8 mouse cellular contexts compared by ENCODE assay signal in the genomic region with DNA sequence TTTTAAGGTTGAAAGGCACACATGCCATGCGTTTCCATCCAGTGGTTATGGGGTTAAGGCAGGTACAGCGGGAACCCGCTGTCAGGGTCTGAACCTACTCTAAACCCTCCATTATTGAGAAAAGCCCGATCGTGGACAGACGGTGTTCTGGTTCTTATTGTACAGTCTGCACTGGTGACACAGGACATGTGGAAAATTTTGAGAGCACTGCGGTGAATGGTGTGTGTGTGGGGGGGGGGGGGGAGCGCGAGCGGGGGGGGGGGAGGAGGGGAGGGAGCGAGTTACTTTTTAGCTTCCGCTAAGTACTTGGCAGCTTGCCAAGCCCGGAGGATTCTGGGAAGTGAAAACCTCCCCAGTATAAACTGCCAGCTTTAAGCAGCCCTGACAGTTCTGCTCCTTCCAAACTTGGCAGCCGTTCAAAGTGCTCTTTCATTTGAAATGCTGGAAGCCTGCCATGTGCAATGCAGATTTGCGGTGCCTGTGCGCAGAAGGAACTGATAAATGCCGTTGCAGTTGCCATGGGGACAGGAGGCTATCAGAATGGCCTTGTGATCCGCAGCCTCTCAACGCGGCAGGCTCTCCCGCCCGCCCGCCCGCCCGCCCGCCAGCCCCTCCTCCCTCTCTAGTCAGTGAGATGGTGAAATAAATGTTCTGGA. TPM values are rescaled to one million over a fixed set of nuclear protein-coding genes. Genes with fewer than 3 reads are reported as not detected.
DNase-seq lines count a peak whose midpoint lies in the region; ATAC-seq lines count a peak whose summit lies in the region.

No protein-coding gene starts in this region.

- peaks cover 100% of the 10 kb centered on the region for H3K4me1 ChIP-seq in forebrain, embryonic 10.5 days
- H3K4me1 ChIP-seq in heart, embryonic 15.5 days (replicated peaks), result peaks cover 91% of the 10 kb centered on the region
- H3K4me1 ChIP-seq in liver, embryonic 12.5 days, result peaks cover 91% of the 10 kb centered on the region

- WGBS in forebrain, embryonic 10.5 days, result 0% methylated on average over 22 of the region's 26 CpGs
- 0% methylated on average over 23 of the region's 26 CpGs for WGBS in heart, embryonic 15.5 days
- 0% methylated on average over 22 of the region's 26 CpGs for WGBS in liver, embryonic 12.5 days (ENCODE audit: insufficient replicate concordance)

- H3K9me3 ChIP-seq in forebrain, embryonic 10.5 days, result no peaks in the 10 kb centered on the region
- no peaks in the 10 kb centered on the region for H3K9me3 ChIP-seq in heart, embryonic 15.5 days (replicated peaks)
- H3K9me3 ChIP-seq in liver, embryonic 12.5 days (replicated peaks), result no peaks in the 10 kb centered on the region

- peak overlapping the region; percentile 52 for H3K4me3 ChIP-seq in forebrain, embryonic 10.5 days
- peak overlapping the region; percentile 39 for H3K4me3 ChIP-seq in heart, embryonic 15.5 days
- H3K4me3 ChIP-seq in liver, embryonic 12.5 days, result peak overlapping the region; percentile 60

- peak overlapping the region; percentile 56 for H3K9ac ChIP-seq in heart, embryonic 15.5 days
- H3K9ac ChIP-seq in liver, embryonic 12.5 days, result peak overlapping the region; percentile 64

- peak overlapping the region; percentile 86 for H3K4me2 ChIP-seq in heart, embryonic 15.5 days
- H3K4me2 ChIP-seq in liver, embryonic 12.5 days, result peak overlapping the region; percentile 86

- H3K27ac ChIP-seq in forebrain, embryonic 10.5 days, result peak overlapping the region; percentile 95
- peak overlapping the region; percentile 100 for H3K27ac ChIP-seq in heart, embryonic 15.5 days
- H3K27ac ChIP-seq in liver, embryonic 12.5 days, result peak overlapping the region; percentile 90

- no peaks in the 10 kb centered on the region for H3K36me3 ChIP-seq in forebrain, embryonic 10.5 days (replicated peaks)
- no peaks in the 10 kb centered on the region for H3K36me3 ChIP-seq in heart, embryonic 15.5 days
- no peaks in the 10 kb centered on the region for H3K36me3 ChIP-seq in liver, embryonic 12.5 days
- H3K36me3 ChIP-seq in splenic B cell, adult 2 months (ENCODE audit: control insufficient read depth, insufficient read depth, low read length, poor library complexity, severe bottlenecking), result no peaks in the 10 kb centered on the region

- peak; percentile 97 to 98 for DNase-seq in CD8-positive naive resting alpha-beta T cell, adult 2 months (ENCODE audit: low read depth in 2 of 2, low spot score in 2 of 2)
- DNase-seq in c-Kit-positive CD71-negative TER-119-negative erythroid progenitor cells, embryonic 14.5 days (ENCODE audit: low read depth), result peak; percentile 98
- DNase-seq in forebrain, embryonic 10.5 days (ENCODE audit: extremely low spot score, low spot score), result peak; percentile 90
- peak; percentile 99 for DNase-seq in kidney, postnatal 14 days
- peak; percentile 100 for DNase-seq in naive thymus-derived CD4-positive, alpha-beta T cell, adult 2 months (ENCODE audit: low read depth)
- peak; percentile 97 for DNase-seq in splenic B cell, adult 2 months (ENCODE audit: low read depth, low spot score)

- H3K27me3 ChIP-seq in forebrain, embryonic 10.5 days (ENCODE audit: poor library complexity, severe bottlenecking), result peaks cover 19% of the 10 kb centered on the region
- no peaks in the 10 kb centered on the region for H3K27me3 ChIP-seq in heart, embryonic 15.5 days
- peaks cover 32% of the 10 kb centered on the region for H3K27me3 ChIP-seq in liver, embryonic 12.5 days (replicated peaks)
- H3K27me3 ChIP-seq in splenic B cell, adult 2 months (ENCODE audit: control insufficient read depth, insufficient read depth, low read length, poor library complexity, severe bottlenecking), result no peaks in the 10 kb centered on the region

- peak; percentile 87 for ATAC-seq in heart, embryonic 15.5 days (replicated peaks; ENCODE audit: insufficient number of reproducible peaks, insufficient read depth, low FRiP score, low read depth)
- peak; percentile 80 for ATAC-seq in liver, embryonic 12.5 days

RNA-seq across cellular contexts. Expression of a gene that starts 9.7 kb away (rescaled TPM):
- 20.5 and 22.6 TPM in 2 replicates for polyA plus RNA-seq in forebrain, embryonic 10.5 days (2016; fragmentation: Nextera tagmentation; extraction: Ambion mirVana)
- 40.1 and 41.7 TPM in 2 replicates for polyA plus RNA-seq in heart, embryonic 15.5 days (2015; fragmentation: Nextera tagmentation; extraction: Ambion mirVana)
- 6.7 and 7.7 TPM in 2 replicates for polyA plus RNA-seq in liver, embryonic 12.5 days (2016; fragmentation: Nextera tagmentation; extraction: Ambion mirVana)

RNA-seq across cellular contexts. Expression of a gene that starts 52.5 kb away (rescaled TPM):
- 39.1 and 40.4 TPM in 2 replicates for polyA plus RNA-seq in forebrain, embryonic 10.5 days (2016; fragmentation: Nextera tagmentation; extraction: Ambion mirVana)
- polyA plus RNA-seq in heart, embryonic 15.5 days (2015; fragmentation: Nextera tagmentation; extraction: Ambion mirVana), result 18.7 and 23.4 TPM in 2 replicates
- 18.0 and 19.2 TPM in 2 replicates for polyA plus RNA-seq in liver, embryonic 12.5 days (2016; fragmentation: Nextera tagmentation; extraction: Ambion mirVana)

Comparison
In these comparisons a context has a peak if more than half of its experiments do, and no peak if none do; other contexts are left out.
1. Peak in every context shown above with its lines: DNase-seq, ATAC-seq, H3K4me3 ChIP-seq and H3K27ac ChIP-seq.